Mouse (Mus musculus): ENCODE data around the gene Atp8a2. TPM values are rescaled to one million over a fixed set of nuclear protein-coding genes. Genes with fewer than 3 reads are reported as not detected.
"Not testable (repeated sequence)": the region's sequence is repeated elsewhere in the genome, so short reads cannot be mapped to it uniquely, and the experiment has no call there.

The Atp8a2 gene
- total RNA-seq, 2 experiments from 2014 or later: 4.1 to 4.3 TPM

GRCm38 (mm10) chr14:59783348-59784341 lies 413.3 kb downstream of the Atp8a2 start:
- DNase-seq: no peak

- DNase-seq: no peak
Observed at GRCm38 (mm10) chr14:59780391-59780790, 416.6 kb downstream of the Atp8a2 start.

GRCm38 (mm10) chr14:59762227-59762626 lies 434.8 kb downstream of the Atp8a2 start:
- DNase-seq: no peak

- DNase-seq: no peak
Observed at GRCm38 (mm10) chr14:59759900-59760493, 437.0 kb downstream of the Atp8a2 start.

DNA sequence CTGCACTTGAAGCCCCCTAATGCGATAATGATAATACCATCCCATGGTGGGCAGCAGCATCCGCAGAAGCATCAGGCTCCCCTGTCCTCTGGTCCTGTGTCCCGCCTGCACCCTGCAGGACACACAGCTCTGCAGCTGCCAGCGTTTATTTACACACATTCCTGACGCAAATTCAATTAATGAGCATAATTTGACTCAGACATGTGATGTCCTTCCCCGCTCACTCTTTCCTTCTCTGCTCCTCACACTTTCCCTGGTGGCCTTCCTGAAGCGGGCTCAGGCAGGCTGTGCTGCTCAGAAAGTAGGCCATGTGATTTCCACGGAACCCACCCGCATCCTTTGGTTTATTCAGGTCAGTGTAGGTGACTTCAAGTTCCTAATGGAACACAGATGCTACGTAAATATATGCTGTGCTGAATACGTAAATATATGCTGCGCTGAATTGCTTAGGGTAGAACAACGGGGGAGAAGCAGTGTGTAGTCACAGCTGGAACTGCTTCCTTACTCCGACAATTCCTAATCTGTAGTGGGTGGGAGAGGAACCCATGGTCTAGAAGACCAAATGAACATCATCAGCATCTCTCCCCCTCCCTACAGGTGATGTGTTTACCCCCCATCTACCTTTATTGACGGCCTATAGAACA lies 437.7 kb downstream of the Atp8a2 start:
- DNase-seq: no peak

GRCm38 (mm10) chr14:59752401-59752800 lies 444.6 kb downstream of the Atp8a2 start:
- DNase-seq: no peak

GRCm38 (mm10) chr14:59750005-59750404 lies 447.0 kb downstream of the Atp8a2 start:
- no peak for DNase-seq

GRCm38 (mm10) chr14:59745676-59746075 lies 451.3 kb downstream of the Atp8a2 start:
- DNase-seq: no peak

DNA sequence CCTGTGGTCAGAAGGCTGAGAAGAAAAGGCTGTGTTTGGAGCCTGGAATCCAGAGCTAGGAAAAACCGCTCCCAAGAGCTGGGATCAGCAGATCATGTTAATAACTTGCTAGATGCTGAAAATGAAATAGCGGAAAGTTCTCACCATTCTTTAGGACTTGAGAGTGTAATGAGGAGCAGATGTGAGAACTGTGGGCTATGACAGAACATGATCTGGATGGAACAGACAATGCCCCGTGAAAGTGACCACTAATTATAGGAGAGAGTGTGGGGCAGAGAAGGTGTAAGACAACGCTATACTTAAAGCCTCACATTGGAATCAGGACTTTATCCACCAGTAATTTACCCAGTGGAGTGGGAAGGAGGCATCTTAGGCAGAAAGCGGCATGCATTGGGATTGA lies 455.2 kb downstream of the Atp8a2 start:
- DNase-seq: no peak

GRCm38 (mm10) chr14:59739446-59739845 lies 457.5 kb downstream of the Atp8a2 start:
- no peak for DNase-seq

DNA sequence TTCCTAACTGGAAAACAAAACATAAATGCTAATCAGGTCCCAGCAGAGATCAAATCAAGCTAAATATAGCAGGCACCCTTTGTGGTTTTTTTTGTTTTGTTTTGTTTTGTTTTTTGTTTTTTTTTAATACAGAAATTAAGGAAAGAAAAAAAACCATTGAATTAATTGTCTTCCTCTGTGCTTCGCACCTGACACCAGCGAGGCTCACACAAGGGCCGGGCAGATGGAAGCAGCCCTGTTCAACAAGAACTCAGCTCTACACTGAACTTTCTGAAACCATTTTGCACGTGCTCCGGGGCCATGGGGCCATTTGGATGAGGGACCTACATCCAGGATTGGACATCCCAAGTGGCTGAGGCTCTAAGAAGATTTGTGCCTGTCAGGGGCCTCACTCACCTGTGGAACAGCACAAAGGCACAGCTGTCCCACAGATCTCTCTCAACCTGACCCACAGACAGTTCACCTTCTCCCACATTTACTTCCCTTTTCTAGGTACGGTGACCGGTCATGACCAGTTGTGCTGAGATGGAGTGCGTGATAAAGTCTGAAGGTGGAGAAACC lies 459.2 kb downstream of the Atp8a2 start:
- DNase-seq: no peak

DNA sequence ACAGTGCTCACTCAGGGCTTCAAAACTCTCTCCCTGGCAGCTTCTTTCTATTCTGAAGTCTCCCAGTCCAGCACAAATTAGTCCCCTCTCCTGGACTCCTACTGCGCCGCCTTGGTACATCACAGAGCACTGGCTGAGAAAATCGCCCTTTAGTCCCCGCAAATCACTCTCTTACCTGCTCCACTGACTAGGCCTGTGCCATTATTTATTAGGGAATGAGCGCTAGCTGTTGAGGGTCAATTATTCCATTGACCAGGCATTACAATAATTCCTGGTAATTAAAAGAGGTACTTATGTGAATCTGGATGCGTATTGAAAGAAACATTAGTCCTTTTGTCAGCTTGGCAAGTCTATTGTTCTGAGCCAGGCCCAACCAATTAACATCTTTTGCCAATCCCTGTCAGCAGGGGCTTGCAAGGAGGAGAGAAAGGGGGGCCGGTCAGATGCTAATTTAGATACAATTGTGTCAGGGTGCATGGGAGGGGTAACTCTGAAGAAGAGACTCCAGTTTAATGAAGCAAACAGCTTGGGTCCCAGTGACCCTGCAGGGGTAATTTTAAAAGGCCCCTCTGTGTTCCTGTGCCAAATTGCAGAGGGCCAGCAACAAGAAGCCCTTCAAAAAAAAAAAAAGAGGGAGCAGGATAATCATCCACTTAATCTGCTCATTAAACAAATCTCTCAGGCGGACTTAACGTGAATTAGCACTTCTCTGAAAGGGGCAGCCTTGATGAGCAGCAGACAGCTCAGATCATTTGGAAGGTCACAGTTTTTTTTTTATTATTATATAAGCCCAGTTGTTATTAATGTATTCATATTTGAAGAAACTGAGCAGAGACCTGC lies 459.9 kb downstream of the Atp8a2 start:
- no peak for DNase-seq

DNA sequence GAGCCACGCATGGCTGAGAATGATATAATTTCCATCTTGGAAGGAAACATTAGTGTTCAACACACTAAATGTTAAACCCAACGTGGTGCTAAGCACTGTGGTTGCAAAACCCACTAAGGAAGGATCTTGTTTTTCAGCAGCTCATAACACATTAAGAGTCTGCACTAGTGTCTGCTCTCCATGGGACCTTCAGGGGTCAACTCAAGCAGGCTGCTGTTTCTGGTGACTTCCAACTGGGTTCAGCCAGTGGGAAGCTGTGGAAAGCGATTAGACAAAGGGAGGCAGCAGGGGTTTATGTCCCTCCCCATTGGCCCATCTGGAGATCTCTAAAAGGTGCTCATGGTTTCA lies 467.0 kb downstream of the Atp8a2 start:
- no peak for DNase-seq

GRCm38 (mm10) chr14:59729298-59730042 lies 467.5 kb downstream of the Atp8a2 start:
- no peak for DNase-seq

- DNase-seq: no peak
Observed at GRCm38 (mm10) chr14:59727016-59727415, 470.0 kb downstream of the Atp8a2 start.

DNA sequence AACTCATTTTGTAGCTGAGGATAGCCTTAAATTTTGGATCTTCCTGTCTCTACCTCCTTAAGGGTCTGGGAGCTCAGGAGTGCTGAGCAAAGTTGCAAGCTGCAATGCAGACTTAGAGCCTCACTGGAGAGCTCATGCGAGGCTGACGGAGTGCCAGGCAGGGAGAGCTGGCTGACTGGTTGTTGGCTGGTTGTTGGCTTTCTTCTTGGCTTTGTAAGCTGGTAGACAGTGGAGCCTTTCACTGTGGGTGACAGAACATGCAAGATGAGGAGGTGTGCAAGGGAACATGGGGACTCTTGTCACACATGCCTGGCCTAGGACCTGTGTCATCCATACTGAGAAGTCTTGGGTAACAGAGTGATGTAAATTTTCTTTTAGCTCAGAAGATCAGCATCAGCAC lies 473.8 kb downstream of the Atp8a2 start:
- no peak for DNase-seq

DNA sequence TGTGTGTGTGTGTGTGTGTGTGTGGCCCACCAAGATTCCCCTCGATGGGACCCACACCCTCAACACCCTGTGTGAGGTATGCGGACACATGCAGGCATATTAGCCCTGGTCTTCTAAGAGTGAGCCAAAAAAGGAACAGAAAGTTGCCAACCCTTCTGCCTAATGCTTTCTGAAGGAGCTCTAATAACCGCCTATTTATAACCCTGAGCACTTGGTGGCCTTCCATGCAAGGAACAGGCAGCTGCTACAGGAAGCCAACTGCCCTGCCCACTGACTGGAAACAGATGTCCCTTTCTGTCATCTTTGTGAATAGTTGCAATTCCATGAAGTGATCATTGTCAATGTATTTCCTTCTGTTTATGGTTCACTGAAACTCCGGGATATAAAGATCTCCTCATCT lies 475.0 kb downstream of the Atp8a2 start:
- no peak for DNase-seq

DNA sequence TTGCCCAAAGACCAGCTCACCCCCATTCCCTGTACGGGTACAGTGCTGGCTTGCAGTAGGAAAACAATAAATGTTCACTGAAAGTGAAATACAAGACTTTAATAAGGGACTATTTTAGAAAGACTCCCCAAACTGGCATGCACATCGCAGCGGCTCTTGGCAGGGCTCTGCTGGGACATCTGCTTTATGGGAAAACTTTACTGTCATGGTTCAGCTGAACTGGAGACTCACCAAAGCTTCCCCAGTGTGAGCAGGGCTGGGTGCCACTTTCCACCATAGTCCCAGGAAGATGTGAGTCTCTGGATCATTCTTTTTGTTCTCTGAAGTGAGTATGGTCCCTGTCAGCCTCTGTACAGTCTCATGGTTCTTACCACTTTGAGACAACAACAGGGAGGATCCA lies 475.6 kb downstream of the Atp8a2 start:
- no peak for DNase-seq

DNA sequence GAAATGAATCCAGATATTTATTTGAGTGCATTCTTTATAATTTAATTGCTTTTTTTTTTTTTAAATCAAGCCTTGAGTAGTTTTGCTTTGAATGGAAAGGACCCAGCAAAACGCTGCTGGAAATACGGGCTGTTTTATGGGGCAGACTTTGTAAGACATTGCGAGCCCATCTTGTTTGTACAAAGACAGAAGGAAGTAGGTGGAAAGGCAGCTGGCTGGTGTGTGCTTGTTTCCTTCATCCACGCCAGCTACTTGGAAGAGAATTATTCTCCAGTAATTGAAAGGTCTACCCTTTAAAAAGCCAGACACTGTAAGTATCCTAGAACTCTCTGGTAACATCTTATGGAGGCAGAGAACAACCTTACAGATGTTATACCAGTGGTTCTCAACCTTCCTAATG lies 476.6 kb downstream of the Atp8a2 start:
- no peak for DNase-seq

DNA sequence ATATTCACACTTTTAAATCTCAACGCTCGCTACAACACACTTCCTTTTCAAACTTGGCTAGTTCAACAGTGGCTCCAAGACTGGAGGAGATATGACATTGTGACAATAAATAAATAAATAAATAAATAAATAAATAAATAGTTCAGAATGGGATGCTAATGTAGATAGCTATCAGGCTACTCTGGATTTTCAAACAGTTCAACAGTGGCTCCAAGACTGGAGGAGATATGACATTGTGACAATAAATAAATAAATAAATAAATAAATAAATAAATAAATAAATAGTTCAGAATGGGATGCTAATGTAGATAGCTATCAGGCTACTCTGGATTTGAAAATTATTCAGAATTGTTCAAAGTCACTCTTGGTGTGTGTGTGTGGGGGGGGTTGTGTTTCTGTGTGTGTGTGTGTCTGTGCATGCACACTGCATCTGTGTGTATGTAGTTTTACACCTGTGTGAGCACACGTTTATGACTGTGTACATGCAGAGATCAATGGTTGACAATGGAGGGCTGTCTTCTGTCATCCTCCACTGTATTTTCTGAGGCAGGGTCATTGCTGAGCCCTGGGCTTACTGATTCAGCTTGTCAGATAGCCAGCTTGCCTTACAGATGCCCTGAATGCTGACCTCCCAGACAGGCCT lies 480.4 kb downstream of the Atp8a2 start:
- DNase-seq: not testable (repeated sequence)
